ENCODE assay signal across 23 mouse cellular contexts in the genomic region with DNA sequence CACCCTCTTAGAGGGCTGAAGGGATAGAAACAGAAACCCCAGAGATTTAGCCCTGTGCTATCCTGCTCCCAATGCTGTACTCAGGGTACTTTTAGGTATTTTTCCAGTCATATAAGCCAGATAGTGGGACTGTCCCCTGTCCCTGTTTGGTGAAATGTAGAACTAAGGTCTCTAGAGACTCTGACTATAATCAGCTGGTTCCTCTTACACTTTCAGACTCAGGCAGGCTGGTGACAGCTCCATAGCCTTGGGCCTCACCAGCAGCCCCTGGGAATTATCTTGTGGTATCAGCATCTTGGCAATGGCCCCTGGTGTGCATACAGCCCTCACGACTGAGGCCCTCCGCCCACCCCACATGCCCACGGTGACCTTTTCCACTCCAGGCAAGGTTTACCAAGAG.
"Had no signal": no experiment of that assay in that cellular context is flagged by ENCODE, and none has a peak within 500 bp of the region (broad histone marks: within the 10 kb centered on the region; RNA-seq: fewer than 3 reads in every experiment).

No protein-coding gene starts in this region.

- H3K4me2 ChIP-seq: intestine, embryonic 15.5 days; limb, embryonic 13.5 days; liver, embryonic 11.5 days; lung, embryonic 15.5 days; midbrain, embryonic 12.5 days; neural tube, embryonic 13.5 days had no signal

- H3K27me3 ChIP-seq: intestine, embryonic 15.5 days; limb, embryonic 13.5 days; lung, embryonic 15.5 days; neural tube, embryonic 13.5 days had no signal

- ATAC-seq: intestine, embryonic 15.5 days; midbrain, embryonic 16.5 days had no signal

- H3K9ac ChIP-seq: intestine, embryonic 15.5 days; limb, embryonic 13.5 days; liver, embryonic 14.5 days; lung, embryonic 15.5 days; midbrain, embryonic 12.5 days; neural tube, embryonic 13.5 days had no signal

- H3K9me3 ChIP-seq: intestine, embryonic 15.5 days; limb, embryonic 13.5 days; lung, embryonic 15.5 days; midbrain, embryonic 12.5 days; neural tube, embryonic 13.5 days had no signal

- H3K27ac ChIP-seq: intestine, embryonic 15.5 days; limb, embryonic 13.5 days; liver, embryonic 14.5 days; lung, embryonic 15.5 days; midbrain, embryonic 12.5 days; neural tube, embryonic 13.5 days had no signal

- H3K4me1 ChIP-seq: limb, embryonic 13.5 days; lung, embryonic 15.5 days; megakaryocyte, embryonic 14.5 days; midbrain, embryonic 12.5 days; neural tube, embryonic 13.5 days had no signal

- DNase-seq: kidney, adult 11 months; kidney, adult 8-10 months; kidney, postnatal 14 days; kidney, postnatal 4 days; left cerebral cortex, postnatal 4 days; lung, adult 18-20 months; lung, postnatal 10 days; lung, postnatal 36 days; retina, postnatal 1 day; right cerebral cortex, postnatal 25 days; thymus, adult 2 months; thymus, postnatal 14 days; thymus, postnatal 4 days had no signal

- H3K36me3 ChIP-seq: intestine, embryonic 15.5 days; limb, embryonic 13.5 days; lung, embryonic 15.5 days; neural tube, embryonic 13.5 days had no signal

- H3K4me3 ChIP-seq: intestine, embryonic 15.5 days; limb, embryonic 13.5 days; lung, embryonic 15.5 days; megakaryocyte, embryonic 14.5 days; midbrain, embryonic 12.5 days; myocyte; neural tube, embryonic 13.5 days had no signal
